Mouse (Mus musculus): ENCODE measurements at regions not wholly inside any gene's neighbourhood (a gene's known extent, or its start where the extent isn't known, plus 50 kb on each side); places are given as distances from the start of the nearest gene placed in this dataset.
A peak's percentile ranks its signal among the peaks of the same experiment; 100 is the strongest.

- Histone ChIP-seq H3K4me3 (replicated peaks; ENCODE audit: low read length) (no peak overlapping the region), H3K9ac (ENCODE audit: low read depth, low read length, severe bottlenecking) (no peak overlapping the region), H3K27ac (replicated peaks; ENCODE audit: low read depth, low read length) (no peak overlapping the region), H3K4me1 (ENCODE audit: control insufficient read depth, insufficient read depth, low read length) (no peaks in the 10 kb centered on the region), H3K27me3 (ENCODE audit: control insufficient read depth, insufficient read depth, low read length) (no peaks in the 10 kb centered on the region), H3K9me3 (ENCODE audit: control insufficient read depth, low read length) (no peaks in the 10 kb centered on the region), H3K4me2 (replicated peaks; ENCODE audit: low read depth, low read length, severe bottlenecking) (no peak overlapping the region), H3K36me3 (ENCODE audit: control insufficient read depth, insufficient read depth, low read length) (no peaks in the 10 kb centered on the region)
- DNase-seq (ENCODE audit: low spot score) (no peak), ATAC-seq (ENCODE audit: low FRiP score, low read depth) (no peak)
- WGBS, result 89% methylated on average over 2 of the region's 2 CpGs
- no peak for TF ChIP-seq POLR2A (IDR thresholded peaks at IDR 0.05; ENCODE audit: borderline replicate concordance, extremely low read depth, insufficient read depth, insufficient read length)
Observed at GRCm38 (mm10) chr1:78895112-78895511, 78.6 kb downstream of the Kcne4 start.

- Histone ChIP-seq H3K27me3 (ENCODE audit: control insufficient read depth, insufficient read depth, low read length) (no peaks in the 10 kb centered on the region), H3K27ac (replicated peaks; ENCODE audit: low read depth, low read length) (no peak overlapping the region), H3K9ac (ENCODE audit: low read depth, low read length, severe bottlenecking) (no peak overlapping the region), H3K9me3 (ENCODE audit: control insufficient read depth, low read length) (no peaks in the 10 kb centered on the region), H3K4me1 (ENCODE audit: control insufficient read depth, insufficient read depth, low read length) (no peaks in the 10 kb centered on the region), H3K4me2 (replicated peaks; ENCODE audit: low read depth, low read length, severe bottlenecking) (no peak overlapping the region), H3K36me3 (ENCODE audit: control insufficient read depth, insufficient read depth, low read length) (no peaks in the 10 kb centered on the region), H3K4me3 (replicated peaks; ENCODE audit: low read length) (no peak overlapping the region)
- ATAC-seq (ENCODE audit: low FRiP score, low read depth) (no peak), DNase-seq (ENCODE audit: low spot score) (no peak)
- TF ChIP-seq POLR2A (IDR thresholded peaks at IDR 0.05; ENCODE audit: borderline replicate concordance, extremely low read depth, insufficient read depth, insufficient read length), result no peak
- 77% methylated on average over 1 of the region's 1 CpGs for WGBS
Observed at GRCm38 (mm10) chr1:78907591-78907990, 91.0 kb downstream of the Kcne4 start.

- Histone ChIP-seq H3K9me3 (ENCODE audit: control insufficient read depth, low read length) (no peaks in the 10 kb centered on the region), H3K4me2 (replicated peaks; ENCODE audit: low read depth, low read length, severe bottlenecking) (no peak overlapping the region), H3K27ac (replicated peaks; ENCODE audit: low read depth, low read length) (no peak overlapping the region), H3K36me3 (ENCODE audit: control insufficient read depth, insufficient read depth, low read length) (no peaks in the 10 kb centered on the region), H3K27me3 (ENCODE audit: control insufficient read depth, insufficient read depth, low read length) (no peaks in the 10 kb centered on the region), H3K4me3 (replicated peaks; ENCODE audit: low read length) (no peak overlapping the region), H3K9ac (ENCODE audit: low read depth, low read length, severe bottlenecking) (no peak overlapping the region), H3K4me1 (ENCODE audit: control insufficient read depth, insufficient read depth, low read length) (no peaks in the 10 kb centered on the region)
- peak; percentile 24 for DNase-seq (ENCODE audit: low spot score)
- peak; percentile 67 for ATAC-seq (ENCODE audit: low FRiP score, low read depth)
- WGBS, result 48% methylated on average over 5 of the region's 5 CpGs
- no peak for TF ChIP-seq POLR2A (IDR thresholded peaks at IDR 0.05; ENCODE audit: borderline replicate concordance, extremely low read depth, insufficient read depth, insufficient read length)
Observed at GRCm38 (mm10) chr1:78907991-78908390, 91.4 kb downstream of the Kcne4 start.

- DNase-seq (ENCODE audit: low spot score), result peak; percentile 50
- Histone ChIP-seq H3K36me3 (ENCODE audit: control insufficient read depth, insufficient read depth, low read length) (no peaks in the 10 kb centered on the region), H3K27ac (replicated peaks; ENCODE audit: low read depth, low read length) (no peak overlapping the region), H3K4me2 (replicated peaks; ENCODE audit: low read depth, low read length, severe bottlenecking) (no peak overlapping the region), H3K4me1 (ENCODE audit: control insufficient read depth, insufficient read depth, low read length) (no peaks in the 10 kb centered on the region), H3K9ac (ENCODE audit: low read depth, low read length, severe bottlenecking) (no peak overlapping the region), H3K9me3 (ENCODE audit: control insufficient read depth, low read length) (no peaks in the 10 kb centered on the region), H3K4me3 (replicated peaks; ENCODE audit: low read length) (no peak overlapping the region), H3K27me3 (ENCODE audit: control insufficient read depth, insufficient read depth, low read length) (no peaks in the 10 kb centered on the region)
- 46% methylated on average over 2 of the region's 2 CpGs for WGBS
- TF ChIP-seq POLR2A (IDR thresholded peaks at IDR 0.05; ENCODE audit: borderline replicate concordance, extremely low read depth, insufficient read depth, insufficient read length), result no peak
- no peak for ATAC-seq (ENCODE audit: low FRiP score, low read depth)
Observed at GRCm38 (mm10) chr1:78913791-78914190, 97.2 kb downstream of the Kcne4 start.

- no peak for DNase-seq (ENCODE audit: low spot score)
- Histone ChIP-seq H3K27ac (replicated peaks; ENCODE audit: low read depth, low read length) (no peak overlapping the region), H3K9ac (ENCODE audit: low read depth, low read length, severe bottlenecking) (no peak overlapping the region), H3K4me3 (replicated peaks; ENCODE audit: low read length) (no peak overlapping the region), H3K36me3 (ENCODE audit: control insufficient read depth, insufficient read depth, low read length) (no peaks in the 10 kb centered on the region), H3K4me2 (replicated peaks; ENCODE audit: low read depth, low read length, severe bottlenecking) (no peak overlapping the region), H3K9me3 (ENCODE audit: control insufficient read depth, low read length) (no peaks in the 10 kb centered on the region), H3K4me1 (ENCODE audit: control insufficient read depth, insufficient read depth, low read length) (no peaks in the 10 kb centered on the region), H3K27me3 (ENCODE audit: control insufficient read depth, insufficient read depth, low read length) (no peaks in the 10 kb centered on the region)
- no peak for ATAC-seq (ENCODE audit: low FRiP score, low read depth)
- WGBS, result 38% methylated on average over 1 of the region's 1 CpGs
- TF ChIP-seq POLR2A (IDR thresholded peaks at IDR 0.05; ENCODE audit: borderline replicate concordance, extremely low read depth, insufficient read depth, insufficient read length), result no peak
Observed at GRCm38 (mm10) chr1:78919863-78920262, 103.3 kb downstream of the Kcne4 start.

- H3K4me1 ChIP-seq (ENCODE audit: control insufficient read depth, insufficient read depth, low read length), result no peaks in the 10 kb centered on the region
- TF ChIP-seq POLR2A (IDR thresholded peaks at IDR 0.05; ENCODE audit: borderline replicate concordance, extremely low read depth, insufficient read depth, insufficient read length), result no peak
- no peak for DNase-seq (ENCODE audit: low spot score)
- no peak overlapping the region for H3K4me2 ChIP-seq (replicated peaks; ENCODE audit: low read depth, low read length, severe bottlenecking)
- WGBS, result 86% methylated on average over 1 of the region's 1 CpGs
- no peak overlapping the region for H3K9ac ChIP-seq (ENCODE audit: low read depth, low read length, severe bottlenecking)
- ATAC-seq (ENCODE audit: low FRiP score, low read depth), result no peak
- no peaks in the 10 kb centered on the region for H3K27me3 ChIP-seq (ENCODE audit: control insufficient read depth, insufficient read depth, low read length)
- H3K36me3 ChIP-seq (ENCODE audit: control insufficient read depth, insufficient read depth, low read length), result no peaks in the 10 kb centered on the region
- H3K27ac ChIP-seq (replicated peaks; ENCODE audit: low read depth, low read length), result no peak overlapping the region
- H3K4me3 ChIP-seq (replicated peaks; ENCODE audit: low read length), result no peak overlapping the region
- H3K9me3 ChIP-seq (ENCODE audit: control insufficient read depth, low read length), result no peaks in the 10 kb centered on the region
Observed at GRCm38 (mm10) chr1:78929975-78930374, 113.4 kb downstream of the Kcne4 start.

All from limb, embryonic 14.5 days (tissue).